Mouse (Mus musculus): ENCODE measurements around the gene Magea6.
"Not testable (repeated sequence)": the region's sequence is repeated elsewhere in the genome, so short reads cannot be mapped to it uniquely, and the experiment has no call there.

The Magea6 gene

GRCm38 (mm10) chrX:154935887-154936286 lies at the start of gene Magea6:
Gene Magea6 (minus strand): TSS chrX:154935987.
- in situ Hi-C loops (cut with MboI; ENCODE audit: low sequenced_read_pairs): not testable (repeated sequence)

GRCm38 (mm10) chrX:154949405-154949804 lies 13.6 kb upstream of the Magea6 start, which contains the start of gene Magea3:
Gene Magea3 (minus strand): TSS chrX:154949505.
- in situ Hi-C loops (cut with MboI; ENCODE audit: low sequenced_read_pairs): not testable (repeated sequence)

- in situ Hi-C loops (cut with MboI; ENCODE audit: low sequenced_read_pairs): not testable (repeated sequence)
Observed at GRCm38 (mm10) chrX:154890167-154890566, 45.6 kb downstream of the Magea6 start, which contains the start of gene Cldn34b1. Gene Cldn34b1 (minus strand): TSS chrX:154890267.

Measured in CH12F3 (cell line).